Comparison of ENCODE assay signal across 18 mouse cellular contexts in the genomic region with DNA sequence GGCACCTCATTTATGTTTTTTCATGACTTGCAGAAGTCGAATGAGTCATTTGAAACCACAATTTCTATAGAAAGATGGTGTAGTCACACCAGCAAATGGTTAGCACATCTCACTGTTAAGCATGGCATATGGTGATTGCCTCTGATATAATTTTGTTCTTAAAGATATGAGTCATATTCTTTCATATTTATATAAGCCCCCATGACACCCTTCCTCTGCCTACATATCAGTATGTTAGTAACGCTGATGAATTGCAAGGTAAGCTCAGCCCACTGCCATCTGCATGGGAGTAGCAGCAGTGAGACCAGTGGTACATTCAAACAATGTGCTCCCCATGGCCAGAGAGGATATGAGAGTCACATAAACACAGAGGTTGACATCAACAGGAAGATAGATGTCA.
DNase-seq lines count a peak whose midpoint lies in the region; ATAC-seq and TF ChIP-seq lines count a peak whose summit lies in the region.
"Had no signal": no experiment of that assay in that cellular context is flagged by ENCODE, and none has a peak within 500 bp of the region (broad histone marks: within the 10 kb centered on the region; RNA-seq: fewer than 3 reads in every experiment).

No protein-coding gene starts in this region.

- intact Hi-C loops in left cerebral cortex, adult 2 months (cut with DNase I), result loop anchor here (1.0 to 10.0 kb wide), 4 partner anchors 38 to 712 kb away; a partner anchor contains a TSS

- H3K4me2 ChIP-seq in hindbrain, embryonic 12.5 days (replicated peaks), result no peak overlapping the region
- H3K4me2 ChIP-seq in liver, embryonic 11.5 days, result no peak overlapping the region
- H3K4me2 ChIP-seq: embryonic facial prominence, embryonic 13.5 days; neural tube, embryonic 15.5 days had no signal

- no peaks in the 10 kb centered on the region for H3K9me3 ChIP-seq in hindbrain, embryonic 12.5 days (replicated peaks)
- no peaks in the 10 kb centered on the region for H3K9me3 ChIP-seq in liver, embryonic 11.5 days (ENCODE audit: control insufficient read depth, low read length)
- H3K9me3 ChIP-seq: embryonic facial prominence, embryonic 13.5 days; neural tube, embryonic 15.5 days had no signal

- no peak overlapping the region for H3K9ac ChIP-seq in hindbrain, embryonic 12.5 days
- no peak overlapping the region for H3K9ac ChIP-seq in liver, embryonic 11.5 days (ENCODE audit: low read depth, low read length)
- H3K9ac ChIP-seq: embryonic facial prominence, embryonic 13.5 days; neural tube, embryonic 15.5 days had no signal

- DNase-seq in layer of hippocampus, adult 9-11 months, result peak; percentile 34
- DNase-seq in layer of hippocampus, postnatal 14 days (ENCODE audit: low spot score in 2 of 2), result no peak
- peak; percentile 54 to 63 for DNase-seq in right cerebral cortex, adult 2 months (ENCODE audit: low spot score in 2 of 2)
- DNase-seq in right cerebral cortex, postnatal 4 days, result no peak
- DNase-seq in left cerebral cortex, adult 2 months (ENCODE audit: extremely low spot score in 1 of 2, low spot score in 2 of 2), result peak; percentile 25 to 31
- DNase-seq in liver, embryonic 11.5 days (ENCODE audit: low spot score), result no peak
- DNase-seq: B cell, adult 2 months; cerebellum, adult 9-11 months; heart, postnatal 4 days; kidney, adult 9 months; kidney, postnatal 36 days; midbrain, embryonic 14.5 days; thymus, postnatal 25 days had no signal

- H3K36me3 ChIP-seq in hindbrain, embryonic 12.5 days, result no peaks in the 10 kb centered on the region
- H3K36me3 ChIP-seq in liver, embryonic 11.5 days (ENCODE audit: control insufficient read depth, insufficient read depth, low read length), result no peaks in the 10 kb centered on the region
- H3K36me3 ChIP-seq: embryonic facial prominence, embryonic 13.5 days; neural tube, embryonic 15.5 days had no signal

- 80% methylated on average over 2 of the region's 2 CpGs for WGBS in hindbrain, embryonic 12.5 days
- WGBS in liver, embryonic 11.5 days, result 79% methylated on average over 2 of the region's 2 CpGs

- H3K4me1 ChIP-seq in hindbrain, embryonic 12.5 days, result no peaks in the 10 kb centered on the region
- H3K4me1 ChIP-seq in liver, embryonic 11.5 days (replicated peaks; ENCODE audit: control insufficient read depth, insufficient read depth, low read length), result no peaks in the 10 kb centered on the region
- H3K4me1 ChIP-seq: embryonic facial prominence, embryonic 13.5 days; neural tube, embryonic 15.5 days had no signal

- TF ChIP-seq CTCF in left cerebral cortex, adult 2 months (IDR thresholded peaks at IDR 0.05), result no peak

- H3K27me3 ChIP-seq in hindbrain, embryonic 12.5 days, result no peaks in the 10 kb centered on the region
- H3K27me3 ChIP-seq in liver, embryonic 11.5 days (replicated peaks; ENCODE audit: control insufficient read depth, insufficient read depth, low read length), result no peaks in the 10 kb centered on the region
- H3K27me3 ChIP-seq: embryonic facial prominence, embryonic 13.5 days; neural tube, embryonic 15.5 days had no signal

- no peak overlapping the region for H3K4me3 ChIP-seq in left cerebral cortex, adult 2 months
- no peak overlapping the region for H3K4me3 ChIP-seq in hindbrain, embryonic 12.5 days
- H3K4me3 ChIP-seq in liver, embryonic 11.5 days (ENCODE audit: low read depth, low read length), result no peak overlapping the region
- H3K4me3 ChIP-seq: embryonic facial prominence, embryonic 13.5 days; myocyte; neural tube, embryonic 15.5 days had no signal

- ATAC-seq in hindbrain, embryonic 12.5 days (ENCODE audit: low FRiP score), result no peak
- ATAC-seq in liver, embryonic 11.5 days (replicated peaks; ENCODE audit: low FRiP score), result no peak
- ATAC-seq: forebrain, embryonic 16.5 days had no signal

- no peak overlapping the region; the same call in 1 of the 2 replicates for H3K27ac ChIP-seq in left cerebral cortex, adult 2 months
- no peak overlapping the region for H3K27ac ChIP-seq in hindbrain, embryonic 12.5 days
- no peak overlapping the region for H3K27ac ChIP-seq in liver, embryonic 11.5 days (ENCODE audit: low read depth, low read length)
- H3K27ac ChIP-seq: embryonic facial prominence, embryonic 13.5 days; neural tube, embryonic 15.5 days had no signal

Comparison
In these comparisons a context has a peak if more than half of its experiments do, and no peak if none do; other contexts are left out.
1. DNase-seq: peak in layer of hippocampus, adult 9-11 months (single experiment), right cerebral cortex, adult 2 months (2 of 2) and left cerebral cortex, adult 2 months (2 of 2); none in layer of hippocampus, postnatal 14 days (0 of 2), right cerebral cortex, postnatal 4 days (single experiment) and liver, embryonic 11.5 days (single experiment).